Mouse (Mus musculus): ENCODE data around the gene Nupl1. TPM values are rescaled to one million over a fixed set of nuclear protein-coding genes. Genes with fewer than 3 reads are reported as not detected.

The Nupl1 gene
- total RNA-seq, 2 experiments from 2014 or later = not detected

DNA sequence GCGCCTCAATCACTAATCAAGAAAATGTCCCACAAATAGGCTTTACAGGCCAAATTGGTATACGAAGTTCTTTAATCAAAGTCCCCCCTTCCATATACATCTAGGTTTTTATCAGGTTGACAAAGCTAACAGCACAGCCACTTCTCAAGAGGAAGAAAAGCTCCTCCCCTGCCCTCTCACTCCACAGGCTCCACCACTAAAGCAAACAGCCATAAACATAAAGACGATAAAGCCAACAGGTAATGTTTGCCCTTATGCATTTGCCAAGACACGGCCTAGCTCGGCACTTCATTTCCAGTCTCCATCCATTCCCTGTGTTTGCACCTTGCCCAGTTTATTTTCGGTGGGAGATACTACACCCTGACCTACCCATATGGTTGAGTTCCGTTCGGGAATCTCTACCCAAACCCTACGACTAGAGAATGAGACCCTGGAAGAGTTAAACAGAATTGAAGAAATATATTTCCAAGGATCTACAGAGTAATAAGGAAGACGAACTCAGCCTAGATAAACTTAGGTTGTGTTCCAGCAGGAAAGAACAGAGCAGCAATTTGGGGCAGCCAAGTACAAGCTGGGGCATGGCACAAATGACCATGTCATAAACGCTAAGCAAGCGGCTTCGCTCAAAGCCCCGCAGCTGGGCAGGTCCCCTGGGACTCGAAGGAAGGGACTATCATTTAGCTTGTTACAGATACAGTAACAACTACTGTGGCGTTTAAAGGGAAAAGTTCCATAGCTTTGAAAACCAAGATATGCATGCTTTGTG is 80.2 kb downstream of the Nupl1 start:
- DNase-seq (ENCODE audit: low spot score in 2 of 2) = no peak

DNA sequence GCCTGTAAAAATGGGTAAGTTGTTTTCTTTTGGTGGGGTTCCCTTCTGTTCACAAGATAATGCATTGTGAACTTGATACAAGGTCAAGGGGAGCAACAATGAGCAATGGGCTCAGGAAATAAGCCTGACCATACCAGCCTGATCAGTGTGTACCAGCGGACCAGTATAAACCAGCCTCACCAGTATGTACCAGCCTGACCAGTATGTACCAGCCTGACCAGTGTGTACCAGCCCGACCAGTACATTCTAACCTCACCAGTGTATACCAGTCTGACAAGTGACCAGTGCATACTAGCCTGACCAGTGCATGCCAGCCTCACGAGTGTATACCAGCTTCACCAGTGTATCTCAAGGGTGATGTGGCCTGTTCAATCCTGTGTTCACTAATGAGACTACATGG is 87.9 kb downstream of the Nupl1 start:
- no peak for DNase-seq (ENCODE audit: low spot score in 2 of 2)

DNA sequence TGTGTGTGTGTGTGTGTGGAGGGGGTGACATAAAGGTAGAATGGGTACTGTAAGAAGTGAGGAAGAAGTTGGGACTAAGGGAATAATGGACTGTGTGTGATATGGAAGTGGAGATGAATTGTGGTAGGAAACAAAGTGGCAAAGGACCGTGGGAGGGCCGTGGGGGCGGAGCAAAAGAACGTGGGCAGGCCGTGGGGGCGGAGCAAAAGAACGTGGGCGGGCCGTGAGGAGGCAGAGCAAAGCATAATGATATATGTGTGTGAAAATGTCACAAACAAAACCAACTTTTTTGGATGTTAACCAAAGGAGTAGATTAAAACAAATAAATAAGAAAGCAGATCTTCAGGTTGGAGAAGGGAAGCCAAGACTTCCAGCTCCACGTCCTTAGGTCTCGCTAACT is 98.9 kb downstream of the Nupl1 start:
- no peak for DNase-seq (ENCODE audit: low spot score in 2 of 2)

DNA sequence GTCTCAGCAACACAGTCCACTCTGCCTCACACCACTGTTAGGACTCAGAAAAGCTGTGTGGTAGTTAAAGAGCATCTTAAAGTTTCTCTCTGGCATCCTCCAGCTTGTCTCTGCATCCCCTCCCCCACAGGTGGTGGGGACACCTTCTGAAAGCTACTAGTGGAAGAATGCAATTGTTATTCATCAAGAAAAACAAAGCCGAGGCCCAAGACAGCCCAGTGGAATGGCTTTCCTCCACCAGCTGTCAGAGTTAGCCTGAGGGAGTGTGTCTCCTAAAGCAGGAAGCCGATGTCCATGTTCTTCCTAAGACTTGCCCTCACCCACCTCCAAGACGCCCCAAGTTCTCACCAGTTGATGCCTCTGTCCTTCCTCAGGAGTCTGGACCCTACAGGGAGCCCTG is 102.3 kb downstream of the Nupl1 start:
- no peak for DNase-seq (ENCODE audit: low spot score in 2 of 2)

DNA sequence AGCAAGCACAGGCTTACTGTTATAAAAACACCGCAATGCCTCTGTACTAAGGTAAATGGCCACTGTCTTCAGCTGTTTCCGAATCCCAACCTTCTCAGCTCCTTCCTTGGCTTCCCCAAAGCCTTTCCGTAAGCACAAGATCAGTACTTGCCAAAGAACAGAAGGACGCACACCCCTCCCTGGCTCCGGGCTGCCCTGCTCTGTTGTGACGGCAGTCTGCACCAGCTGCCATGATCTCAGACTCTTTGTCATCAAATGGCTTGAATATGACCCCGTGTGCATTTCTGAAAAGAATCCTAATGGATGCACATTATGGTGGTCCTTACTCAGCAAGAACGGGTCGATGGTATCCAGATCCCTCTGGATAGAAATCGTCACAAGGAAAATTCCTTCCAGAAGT is 108.0 kb downstream of the Nupl1 start:
- DNase-seq (ENCODE audit: low spot score in 2 of 2) = no peak

DNA sequence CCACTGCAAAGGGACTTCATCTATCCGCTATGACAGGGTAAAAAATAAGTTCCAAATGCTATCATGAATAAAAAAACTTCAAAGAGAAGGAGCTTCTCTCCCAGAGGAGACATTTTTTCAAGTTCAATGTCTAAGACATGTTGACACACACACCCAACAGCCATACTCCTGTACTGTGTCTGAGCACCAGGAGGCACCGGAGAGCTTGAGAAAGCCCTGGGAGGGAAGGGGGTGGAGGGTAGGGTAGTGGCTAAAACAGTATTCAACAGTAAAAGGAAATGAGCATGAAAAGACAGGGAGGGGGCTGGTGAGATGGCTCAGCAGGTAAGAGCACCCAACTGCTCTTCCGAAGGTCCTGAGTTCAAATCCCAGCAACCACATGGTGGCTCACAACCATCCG is 112.9 kb downstream of the Nupl1 start:
- DNase-seq (ENCODE audit: low spot score in 2 of 2) = no peak

DNA sequence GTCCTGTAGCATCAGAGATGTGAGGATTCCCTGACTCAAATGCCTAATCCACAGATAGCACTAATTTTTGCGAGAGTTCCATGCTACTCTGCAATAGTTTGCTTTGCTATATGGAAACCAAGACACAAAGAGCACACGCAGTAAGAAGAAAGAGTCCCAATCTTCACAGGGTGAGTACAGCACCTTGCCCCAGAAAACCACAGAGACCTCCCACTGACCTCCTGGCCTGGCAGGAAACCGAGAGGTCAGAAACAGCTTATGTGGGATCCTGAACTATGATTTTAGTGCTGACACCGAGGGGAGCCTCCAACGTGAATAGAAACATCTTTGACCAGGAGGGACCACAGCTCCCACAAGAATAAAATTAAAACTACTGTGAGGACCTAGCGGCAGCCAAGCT is 113.4 kb downstream of the Nupl1 start:
- DNase-seq (ENCODE audit: low spot score in 2 of 2) = no peak

DNA sequence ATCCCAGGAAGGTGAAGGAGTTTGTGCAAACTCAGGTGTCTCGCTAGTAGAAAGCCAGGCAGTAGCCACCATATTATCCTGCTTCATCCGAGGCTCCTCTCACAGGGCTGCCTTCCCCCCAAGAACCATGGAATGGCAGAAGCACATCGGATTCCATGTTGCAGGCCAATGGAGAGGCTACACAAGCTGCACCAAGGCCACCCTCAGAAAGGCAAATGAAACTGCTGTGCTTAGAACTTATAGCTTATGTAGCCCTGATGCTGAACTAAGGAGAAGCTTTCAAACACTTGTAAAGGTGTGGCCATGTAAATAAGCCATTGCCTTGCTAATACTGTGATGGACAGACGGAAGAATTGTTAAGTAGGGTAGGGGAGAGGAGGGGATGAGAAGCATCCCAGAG is 115.4 kb downstream of the Nupl1 start:
- no peak for DNase-seq (ENCODE audit: low spot score in 2 of 2)

DNA sequence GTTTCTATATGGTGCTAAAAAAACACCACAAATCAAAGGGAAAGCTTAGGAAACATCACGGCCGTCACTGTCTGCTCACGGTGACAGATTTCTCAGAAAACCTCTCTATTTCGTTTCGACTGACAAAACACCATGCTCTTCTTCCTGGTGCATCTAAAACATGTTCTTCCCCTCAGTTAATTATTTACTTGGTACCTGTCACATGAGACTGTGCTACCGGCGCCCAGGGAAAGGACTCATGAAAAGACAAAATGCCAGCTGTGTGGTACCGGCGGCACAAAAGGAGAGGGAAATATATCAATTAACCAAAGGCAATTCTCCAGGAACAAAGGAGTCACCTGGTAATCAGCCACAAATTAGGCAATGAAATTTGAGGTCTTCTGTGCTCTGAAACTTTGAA is 116.5 kb downstream of the Nupl1 start:
- no peak for DNase-seq (ENCODE audit: low spot score in 2 of 2)

Small RNAs within 50 kb of the gene (microRNA-seq; reads per million reads assigned to microRNA genes)
- 0 to 0.47 reads per million in 2 experiments for gene Mir719 (ENCODE audit: borderline number of aligned reads in 2 of 2)

Other genes with a start within 250 kb of the Nupl1 start
- 1 to 10 TPM; 1.1 to 2.0 TPM for gene Atp8a2, start 54.3 kb downstream of the Nupl1 start, total RNA-seq (2021)
- 10 to 100 TPM; 35.1 to 39.2 TPM for gene Gm49336, start 76 bp upstream of the Nupl1 start, total RNA-seq (2021)
- 10 to 100 TPM; 49.6 to 50.2 TPM for gene Mtmr6, start 13.8 kb upstream of the Nupl1 start, total RNA-seq (2021)
- gene Amer2, start 121.8 kb upstream of the Nupl1 start, total RNA-seq (2021) = 1 to 10 TPM; 3.0 to 3.3 TPM

Measured in adrenal gland, adult 18-20 months (tissue).